Mouse (Mus musculus): ENCODE measurements around the gene Immp1l. TPM values are rescaled to one million over a fixed set of nuclear protein-coding genes. Genes with fewer than 3 reads are reported as not detected.

The Immp1l gene
- 120 TPM in 2 replicates for polyA plus RNA-seq (2014; fragmentation: Nextera tagmentation; extraction: Ambion mirVana)

GRCm38 (mm10) chr2:105903896-105904756, at the start of gene Immp1l, which contains the start of gene Elp4:
Immp1l (plus strand) TSS chr2:105904638.
Elp4 (minus strand) TSS chr2:105904564.
- under 1% methylated on average over 39 of the region's 39 CpGs for WGBS
- DNase-seq (ENCODE audit: low spot score) = peak; percentile 97
- H3K27me3 ChIP-seq (ENCODE audit: control insufficient read depth, insufficient read depth, low read length) = no peaks in the 10 kb centered on the region
- peak within 1 kb of the TSS; percentile 72 for H3K9ac ChIP-seq (ENCODE audit: low read length)
- no peak within 1 kb of the TSS for H3K27ac ChIP-seq (ENCODE audit: low read depth, low read length)
- H3K4me1 ChIP-seq (ENCODE audit: control insufficient read depth, insufficient read depth, low read length) = no peaks in the 10 kb centered on the region
- peak; percentile 99 for ATAC-seq (ENCODE audit: insufficient read depth, low FRiP score, low TSS enrichment)
- no peaks in the 10 kb centered on the region for H3K36me3 ChIP-seq (ENCODE audit: control insufficient read depth, insufficient read depth, low read length)
- H3K4me2 ChIP-seq (ENCODE audit: low read depth) = peak within 1 kb of the TSS; percentile 82
- no peaks in the 10 kb centered on the region for H3K9me3 ChIP-seq (ENCODE audit: control insufficient read depth, low read length)
- H3K4me3 ChIP-seq (ENCODE audit: low read depth, low read length) = peak within 1 kb of the TSS; percentile 64

- no peak overlapping the region for H3K9ac ChIP-seq (ENCODE audit: low read length)
- H3K9me3 ChIP-seq (ENCODE audit: control insufficient read depth, low read length) = no peaks in the 10 kb centered on the region
- H3K27me3 ChIP-seq (ENCODE audit: control insufficient read depth, insufficient read depth, low read length) = no peaks in the 10 kb centered on the region
- H3K36me3 ChIP-seq (ENCODE audit: control insufficient read depth, insufficient read depth, low read length) = no peaks in the 10 kb centered on the region
- H3K4me1 ChIP-seq (ENCODE audit: control insufficient read depth, insufficient read depth, low read length) = no peaks in the 10 kb centered on the region
- H3K27ac ChIP-seq (ENCODE audit: low read depth, low read length) = no peak overlapping the region
- WGBS = 69% methylated on average over 2 of the region's 2 CpGs
- H3K4me3 ChIP-seq (ENCODE audit: low read depth, low read length) = no peak overlapping the region
- no peak overlapping the region for H3K4me2 ChIP-seq (ENCODE audit: low read depth)
- DNase-seq (ENCODE audit: low spot score) (no peak), ATAC-seq (ENCODE audit: insufficient read depth, low FRiP score, low TSS enrichment) (no peak)
Observed at GRCm38 (mm10) chr2:105854740-105855139, 49.7 kb upstream of the Immp1l start.

GRCm38 (mm10) chr2:105873403-105873802, 31.0 kb upstream of the Immp1l start:
- 89% methylated on average over 1 of the region's 1 CpGs for WGBS
- no peak for ATAC-seq (ENCODE audit: insufficient read depth, low FRiP score, low TSS enrichment)
- no peaks in the 10 kb centered on the region for H3K9me3 ChIP-seq (ENCODE audit: control insufficient read depth, low read length)
- no peaks in the 10 kb centered on the region for H3K36me3 ChIP-seq (ENCODE audit: control insufficient read depth, insufficient read depth, low read length)
- no peak overlapping the region for H3K27ac ChIP-seq (ENCODE audit: low read depth, low read length)
- no peaks in the 10 kb centered on the region for H3K4me1 ChIP-seq (ENCODE audit: control insufficient read depth, insufficient read depth, low read length)
- no peak overlapping the region for H3K4me2 ChIP-seq (ENCODE audit: low read depth)
- no peak overlapping the region for H3K4me3 ChIP-seq (ENCODE audit: low read depth, low read length)
- no peaks in the 10 kb centered on the region for H3K27me3 ChIP-seq (ENCODE audit: control insufficient read depth, insufficient read depth, low read length)
- no peak for DNase-seq (ENCODE audit: low spot score)
- H3K9ac ChIP-seq (ENCODE audit: low read length) = no peak overlapping the region

GRCm38 (mm10) chr2:105890816-105891215, 13.6 kb upstream of the Immp1l start:
- ATAC-seq (ENCODE audit: insufficient read depth, low FRiP score, low TSS enrichment) (no peak), DNase-seq (ENCODE audit: low spot score) (no peak)
- Histone ChIP-seq H3K4me2 (ENCODE audit: low read depth) (no peak overlapping the region), H3K4me3 (ENCODE audit: low read depth, low read length) (no peak overlapping the region), H3K27me3 (ENCODE audit: control insufficient read depth, insufficient read depth, low read length) (no peaks in the 10 kb centered on the region), H3K27ac (ENCODE audit: low read depth, low read length) (no peak overlapping the region), H3K36me3 (ENCODE audit: control insufficient read depth, insufficient read depth, low read length) (no peaks in the 10 kb centered on the region), H3K9me3 (ENCODE audit: control insufficient read depth, low read length) (no peaks in the 10 kb centered on the region), H3K9ac (ENCODE audit: low read length) (no peak overlapping the region), H3K4me1 (ENCODE audit: control insufficient read depth, insufficient read depth, low read length) (no peaks in the 10 kb centered on the region)

- Histone ChIP-seq H3K4me3 (ENCODE audit: low read depth, low read length) (peak overlapping the region; percentile 64), H3K27me3 (ENCODE audit: control insufficient read depth, insufficient read depth, low read length) (no peaks in the 10 kb centered on the region), H3K9me3 (ENCODE audit: control insufficient read depth, low read length) (no peaks in the 10 kb centered on the region), H3K9ac (ENCODE audit: low read length) (peak overlapping the region; percentile 72), H3K4me1 (ENCODE audit: control insufficient read depth, insufficient read depth, low read length) (no peaks in the 10 kb centered on the region), H3K36me3 (ENCODE audit: control insufficient read depth, insufficient read depth, low read length) (no peaks in the 10 kb centered on the region), H3K4me2 (ENCODE audit: low read depth) (peak overlapping the region; percentile 82), H3K27ac (ENCODE audit: low read depth, low read length) (no peak overlapping the region)
- ATAC-seq (ENCODE audit: insufficient read depth, low FRiP score, low TSS enrichment) = peak; percentile 21; the same call in 1 of the 2 replicates
- DNase-seq (ENCODE audit: low spot score) = no peak
- under 1% methylated on average over 12 of the region's 12 CpGs for WGBS
Observed at GRCm38 (mm10) chr2:105904757-105905146, 314 bp downstream of the Immp1l start.

GRCm38 (mm10) chr2:105908351-105908750, 3.9 kb downstream of the Immp1l start:
- DNase-seq (ENCODE audit: low spot score) (no peak), ATAC-seq (ENCODE audit: insufficient read depth, low FRiP score, low TSS enrichment) (no peak)
- Histone ChIP-seq H3K36me3 (ENCODE audit: control insufficient read depth, insufficient read depth, low read length) (no peaks in the 10 kb centered on the region), H3K4me1 (ENCODE audit: control insufficient read depth, insufficient read depth, low read length) (no peaks in the 10 kb centered on the region), H3K4me2 (ENCODE audit: low read depth) (no peak overlapping the region), H3K9me3 (ENCODE audit: control insufficient read depth, low read length) (no peaks in the 10 kb centered on the region), H3K4me3 (ENCODE audit: low read depth, low read length) (no peak overlapping the region), H3K27ac (ENCODE audit: low read depth, low read length) (no peak overlapping the region), H3K27me3 (ENCODE audit: control insufficient read depth, insufficient read depth, low read length) (no peaks in the 10 kb centered on the region), H3K9ac (ENCODE audit: low read length) (no peak overlapping the region)
- 75% methylated on average over 5 of the region's 5 CpGs for WGBS

GRCm38 (mm10) chr2:105910611-105911010, 6.2 kb downstream of the Immp1l start:
- 86% methylated on average over 3 of the region's 3 CpGs for WGBS
- H3K4me3 ChIP-seq (ENCODE audit: low read depth, low read length) = no peak overlapping the region
- H3K9ac ChIP-seq (ENCODE audit: low read length) = no peak overlapping the region
- DNase-seq (ENCODE audit: low spot score) (no peak), ATAC-seq (ENCODE audit: insufficient read depth, low FRiP score, low TSS enrichment) (no peak)
- no peaks in the 10 kb centered on the region for H3K36me3 ChIP-seq (ENCODE audit: control insufficient read depth, insufficient read depth, low read length)
- H3K27me3 ChIP-seq (ENCODE audit: control insufficient read depth, insufficient read depth, low read length) = no peaks in the 10 kb centered on the region
- H3K4me1 ChIP-seq (ENCODE audit: control insufficient read depth, insufficient read depth, low read length) = no peaks in the 10 kb centered on the region
- H3K4me2 ChIP-seq (ENCODE audit: low read depth) = no peak overlapping the region
- no peaks in the 10 kb centered on the region for H3K9me3 ChIP-seq (ENCODE audit: control insufficient read depth, low read length)
- no peak overlapping the region for H3K27ac ChIP-seq (ENCODE audit: low read depth, low read length)

- ATAC-seq (ENCODE audit: insufficient read depth, low FRiP score, low TSS enrichment) (no peak), DNase-seq (ENCODE audit: low spot score) (no peak)
- no peaks in the 10 kb centered on the region for H3K36me3 ChIP-seq (ENCODE audit: control insufficient read depth, insufficient read depth, low read length)
- H3K9me3 ChIP-seq (ENCODE audit: control insufficient read depth, low read length) = no peaks in the 10 kb centered on the region
- no peaks in the 10 kb centered on the region for H3K4me1 ChIP-seq (ENCODE audit: control insufficient read depth, insufficient read depth, low read length)
- H3K27me3 ChIP-seq (ENCODE audit: control insufficient read depth, insufficient read depth, low read length) = no peaks in the 10 kb centered on the region
- no peak overlapping the region for H3K27ac ChIP-seq (ENCODE audit: low read depth, low read length)
- H3K4me2 ChIP-seq (ENCODE audit: low read depth) = no peak overlapping the region
- 87% methylated on average over 6 of the region's 6 CpGs for WGBS
- no peak overlapping the region for H3K9ac ChIP-seq (ENCODE audit: low read length)
- no peak overlapping the region for H3K4me3 ChIP-seq (ENCODE audit: low read depth, low read length)
Observed at GRCm38 (mm10) chr2:105913655-105914366, 9.4 kb downstream of the Immp1l start.
